Mouse (Mus musculus) G1E (cell line): Measurements from ENCODE around the gene Stk19. TPM values are rescaled to one million over a fixed set of nuclear protein-coding genes. Genes with fewer than 3 reads are reported as not detected.
"Not testable (repeated sequence)": the region's sequence is repeated elsewhere in the genome, so short reads cannot be mapped to it uniquely, and the experiment has no call there.

Experiments
- ATAC-seq: 2 replicates; pipeline ENCODE4 v1.8.0; 2016; ENCODE audit warnings: mild to moderate bottlenecking; ENCODE audit not compliant: insufficient number of reproducible peaks, poor library complexity, low FRiP score, severe bottlenecking; ENCODE audit errors: extremely low read depth
- DNase-seq: peaks from one replicate; pipeline ENCODE4 v3.0.0; 2012; ENCODE audit warnings: low spot score
- H3K27me3 ChIP-seq: 2 replicates; pipeline ENCODE4 v1.6.1; 2012; ENCODE audit warnings: mild to moderate bottlenecking, low read length, inconsistent platforms; ENCODE audit not compliant: insufficient read depth
- H3K36me3 ChIP-seq: replicated peaks from 2 replicates; pipeline ENCODE3; 2012; ENCODE audit warnings: mild to moderate bottlenecking, inconsistent platforms
- H3K4me1 ChIP-seq: 2 replicates; pipeline ENCODE4 v1.6.1; 2012; ENCODE audit warnings: low read depth, low read length, inconsistent platforms, mixed read lengths; ENCODE audit not compliant: insufficient read depth
- H3K4me3 ChIP-seq: 2 replicates; pipeline ENCODE4 v1.5.1; 2012; ENCODE audit warnings: low read depth, mild to moderate bottlenecking, inconsistent platforms, low read length, moderate library complexity, mixed read lengths
- H3K9me3 ChIP-seq: replicated peaks from 2 replicates; pipeline ENCODE4 v1.6.1; 2012; ENCODE audit warnings: inconsistent platforms
- CTCF ChIP-seq: IDR thresholded peaks from 2 replicates; pipeline ENCODE4 v1.5.1; 2012; ENCODE audit warnings: low read depth, low read length, inconsistent platforms, mixed read lengths
- GATA1 ChIP-seq: IDR thresholded peaks from 2 replicates; pipeline ENCODE4 v1.6.1; 2012; ENCODE audit warnings: borderline replicate concordance, low read length, inconsistent platforms, mixed read lengths
- GATA2 ChIP-seq: IDR thresholded peaks from 2 replicates; pipeline ENCODE4 v1.6.1; 2012; ENCODE audit warnings: low read depth, low read length, inconsistent platforms, borderline replicate concordance
- POLR2AphosphoS5 ChIP-seq: IDR thresholded peaks from 2 replicates; pipeline ENCODE4 v1.6.1; 2012; ENCODE audit warnings: low read depth, low read length, inconsistent platforms; ENCODE audit not compliant: insufficient replicate concordance
- TAL1 ChIP-seq: conservative IDR thresholded peaks from 2 replicates; pipeline ENCODE4 v1.6.1; 2012; ENCODE audit warnings: low read depth, low read length, inconsistent platforms, mixed read lengths
- polyA plus RNA-seq: library from polyadenylated mRNA; stranded (reverse); fragments of >175 nt; gene quantifications from 2 replicates; pipeline ENCODE4 v1.2.3, GENCODE M21; 2012
- total RNA-seq, 2 experiments: library from RNA; stranded (forward) in 1 of 2; stranded (reverse) in 1 of 2; fragments of 200-1000 nt in 1 of 2; fragments of >200 nt in 1 of 2; fragmentation: Nextera tagmentation in 1 of 2; gene quantifications; 2 replicates each; pipeline ENCODE4 v1.2.3; 2014 to 2017

Gene Stk19
- total and polyA plus RNA-seq, 3 experiments: 16.6 to 47.6 (median 23.1) TPM

DNA sequence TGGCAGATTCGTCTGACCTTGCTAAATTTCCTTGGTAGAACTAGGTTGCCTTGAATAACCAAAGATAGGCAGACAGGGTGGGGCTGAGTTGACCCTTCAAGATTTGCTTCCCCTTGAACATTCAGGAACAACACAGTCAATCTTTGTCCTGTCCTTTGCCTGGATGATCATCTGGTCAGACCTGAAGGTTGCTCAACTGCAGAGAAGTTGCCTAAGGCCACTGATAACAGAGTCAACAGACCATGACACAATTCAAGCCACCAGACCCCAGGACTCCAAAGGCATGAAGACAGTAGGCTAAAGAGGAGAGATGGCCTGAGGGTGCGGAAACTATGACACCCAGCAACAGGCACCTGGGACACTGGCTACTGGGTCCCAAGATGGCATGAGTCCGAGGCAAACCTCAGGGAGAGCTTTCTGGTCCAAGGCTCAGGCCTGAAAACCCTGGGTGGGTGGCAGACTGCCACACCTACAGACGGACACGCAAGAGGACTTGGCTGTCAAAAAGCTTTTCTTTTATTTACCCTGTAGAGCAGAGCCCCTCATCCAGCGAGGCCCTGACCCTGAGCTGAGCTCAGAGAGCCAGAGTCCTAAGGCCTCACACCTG lies 28.0 kb downstream of the Stk19 start:
- Histone ChIP-seq H3K4me3 (no peak overlapping the region), H3K27me3 (peaks cover 14% of the 10 kb centered on the region; the same call in 1 of the 2 replicates), H3K4me1 (no peaks in the 10 kb centered on the region), H3K36me3 (no peaks in the 10 kb centered on the region), H3K9me3 (peaks cover 6% of the 10 kb centered on the region)
- no peak for DNase-seq
- TF ChIP-seq TAL1 (no peak), GATA1 (no peak), GATA2 (no peak), CTCF (no peak), POLR2AphosphoS5 (no peak)
- ATAC-seq: no peak

- no peak for TF ChIP-seq POLR2AphosphoS5
- TF ChIP-seq GATA1: no peak
- TF ChIP-seq GATA2: no peak
- no peak for TF ChIP-seq TAL1
- no peak for ATAC-seq
Observed at GRCm38 (mm10) chr17:34807176-34807575, 29.6 kb downstream of the Stk19 start.

DNA sequence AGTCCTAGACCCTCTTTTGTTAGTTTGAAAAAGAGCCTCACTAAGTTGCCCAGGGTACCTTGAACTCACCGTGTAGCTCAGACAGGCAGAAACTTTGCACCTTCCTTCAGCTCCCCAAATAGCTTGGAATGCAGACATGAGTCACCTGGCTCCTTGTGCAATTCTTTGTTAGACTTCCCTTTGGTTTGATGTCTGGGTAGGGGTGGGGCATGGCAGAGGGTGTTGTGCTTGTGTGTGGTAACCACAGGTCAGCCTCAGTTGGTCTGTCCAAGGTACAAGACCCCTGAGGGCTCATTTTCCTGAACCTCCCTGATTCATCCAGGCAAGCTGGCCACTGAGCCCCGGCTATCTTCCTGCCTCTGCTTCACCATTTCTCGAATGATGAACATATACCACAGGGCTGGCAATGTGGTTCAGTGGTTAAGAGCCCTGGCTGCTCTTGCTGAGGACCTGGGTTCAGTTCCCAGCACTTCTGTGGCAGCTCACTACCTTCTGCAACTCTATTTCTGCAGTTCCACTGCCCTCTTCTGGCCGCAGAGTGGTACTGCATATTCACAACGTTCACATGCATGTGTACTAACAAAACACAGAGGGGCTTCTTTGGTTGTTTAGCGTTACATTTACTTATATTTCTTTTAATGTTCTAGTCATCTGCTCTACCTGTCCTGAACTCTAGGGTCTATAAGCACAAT lies 31.7 kb downstream of the Stk19 start:
- DNase-seq (no peak), ATAC-seq (no peak)
- Histone ChIP-seq H3K9me3 (peaks cover 6% of the 10 kb centered on the region), H3K27me3 (peaks cover 5% of the 10 kb centered on the region; the same call in 1 of the 2 replicates), H3K4me3 (no peak overlapping the region), H3K4me1 (no peaks in the 10 kb centered on the region), H3K36me3 (no peaks in the 10 kb centered on the region)
- TF ChIP-seq GATA1 (no peak), POLR2AphosphoS5 (no peak), GATA2 (no peak), CTCF (no peak; the same call in 1 of the 2 replicates), TAL1 (no peak)

More at GRCm38 (mm10) chr17:34807176-34807575, 29.6 kb downstream of the Stk19 start:
- Histone ChIP-seq H3K27me3 (peaks cover 9% of the 10 kb centered on the region; the same call in 1 of the 2 replicates), H3K4me1 (no peaks in the 10 kb centered on the region), H3K36me3 (no peaks in the 10 kb centered on the region), H3K4me3 (no peak overlapping the region), H3K9me3 (peaks cover 6% of the 10 kb centered on the region)
- no peak for DNase-seq

- not testable (repeated sequence) for H3K4me1 ChIP-seq, H3K27me3 ChIP-seq, H3K36me3 ChIP-seq, H3K4me3 ChIP-seq, DNase-seq, H3K9me3 ChIP-seq, ATAC-seq
Observed at GRCm38 (mm10) chr17:34804301-34804700, 32.4 kb downstream of the Stk19 start, which contains the start of gene Cyp21a1. TSS of gene Cyp21a1 (minus strand) at chr17:34804561.

DNA sequence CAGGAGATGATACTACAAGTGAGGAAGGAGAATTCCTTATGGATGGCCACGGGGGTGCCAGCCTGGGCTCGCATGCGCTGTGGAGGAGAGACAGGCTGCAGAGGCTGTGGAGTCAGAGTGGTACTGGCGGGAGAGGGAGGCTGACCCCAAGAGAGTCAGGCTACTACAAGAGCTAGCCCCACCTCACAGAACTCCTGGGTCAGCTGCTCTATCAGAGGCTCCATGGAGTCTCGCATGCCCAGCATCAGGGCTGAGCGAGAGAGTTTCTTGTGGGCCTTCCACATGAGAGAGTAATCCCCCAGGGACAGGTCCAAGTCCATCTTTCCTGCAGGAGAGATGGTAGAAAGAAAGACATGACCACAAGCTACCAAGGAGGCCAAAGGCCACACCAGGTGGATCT lies 33.4 kb downstream of the Stk19 start:
- H3K36me3 ChIP-seq, H3K27me3 ChIP-seq, H3K4me3 ChIP-seq, H3K4me1 ChIP-seq, ATAC-seq, H3K9me3 ChIP-seq, DNase-seq: not testable (repeated sequence)

DNA sequence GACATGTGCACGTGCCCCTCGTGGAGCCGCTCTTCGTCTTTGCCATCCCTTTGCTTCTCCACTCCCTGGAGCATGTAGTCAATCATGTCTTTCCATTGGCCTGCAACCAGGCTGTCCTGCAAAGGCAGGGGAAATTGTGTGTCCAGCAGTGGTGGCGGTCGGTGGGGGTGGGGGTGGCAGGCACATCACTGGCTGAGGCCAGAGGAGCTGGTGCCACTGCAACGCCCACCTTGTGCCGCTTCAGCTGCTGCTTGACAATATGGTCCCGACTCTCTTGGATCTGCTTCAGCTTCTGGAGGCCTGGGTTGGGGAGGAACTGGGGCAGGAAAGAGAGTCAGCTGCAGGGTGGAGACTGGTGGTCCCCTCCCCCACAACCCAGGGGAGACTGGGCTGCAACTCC lies 34.0 kb downstream of the Stk19 start:
- not testable (repeated sequence) for H3K9me3 ChIP-seq, DNase-seq, H3K4me1 ChIP-seq, H3K36me3 ChIP-seq, H3K27me3 ChIP-seq, ATAC-seq, H3K4me3 ChIP-seq

GRCm38 (mm10) chr17:34800781-34801305 lies 35.9 kb downstream of the Stk19 start:
- DNase-seq, ATAC-seq, H3K4me1 ChIP-seq, H3K27me3 ChIP-seq, H3K9me3 ChIP-seq, H3K4me3 ChIP-seq, H3K36me3 ChIP-seq: not testable (repeated sequence)
